Mouse (Mus musculus): ENCODE results near the gene Slc22a4. TPM values are rescaled to one million over a fixed set of nuclear protein-coding genes. Genes with fewer than 3 reads are reported as not detected.
"Not testable (repeated sequence)": the region's sequence is repeated elsewhere in the genome, so short reads cannot be mapped to it uniquely, and the experiment has no call there.

Gene Slc22a4
- polyA plus RNA-seq, 1 experiment from 2014 or later = 0.26 TPM

GRCm38 (mm10) chr11:54002761-54003717 lies 24.9 kb downstream of the Slc22a4 start:
- not testable (repeated sequence) for H3K9me3 ChIP-seq (ENCODE audit: control insufficient read depth, low read length); H3K4me1 ChIP-seq (ENCODE audit: control insufficient read depth in 2 of 2, insufficient read depth in 2 of 2, low read length in 2 of 2); H3K27ac ChIP-seq (replicated peaks in 1 of 2; ENCODE audit: control insufficient read depth in 1 of 2, insufficient read depth in 1 of 2, low read depth in 2 of 2, low read length in 2 of 2); H3K36me3 ChIP-seq (ENCODE audit: control insufficient read depth, insufficient read depth, low read length); H3K27me3 ChIP-seq (ENCODE audit: control insufficient read depth, insufficient read depth, low read length); H3K9ac ChIP-seq (ENCODE audit: low read length); H3K4me2 ChIP-seq (ENCODE audit: low read length); ATAC-seq (ENCODE audit: insufficient number of reproducible peaks, insufficient read depth, low FRiP score, low read depth); H3K4me3 ChIP-seq (ENCODE audit: control insufficient read depth in 1 of 2, insufficient read depth in 1 of 2, low read depth in 1 of 2, low read length in 2 of 2)
- WGBS = 41% methylated on average over 12 of the region's 12 CpGs

- H3K4me1 ChIP-seq (ENCODE audit: control insufficient read depth in 2 of 2, insufficient read depth in 2 of 2, low read length in 2 of 2) = peaks cover 0 to 7% of the 10 kb centered on the region in 2 experiments; a peak in 1 of 4 replicates
- H3K4me3 ChIP-seq (ENCODE audit: control insufficient read depth in 1 of 2, insufficient read depth in 1 of 2, low read depth in 1 of 2, low read length in 2 of 2) = no peak overlapping the region
- no peak overlapping the region for H3K27ac ChIP-seq (replicated peaks in 1 of 2; ENCODE audit: control insufficient read depth in 1 of 2, insufficient read depth in 1 of 2, low read depth in 2 of 2, low read length in 2 of 2)
- 6% methylated on average over 5 of the region's 5 CpGs for WGBS
- H3K27me3 ChIP-seq (ENCODE audit: control insufficient read depth, insufficient read depth, low read length) = no peaks in the 10 kb centered on the region
- no peak overlapping the region for H3K9ac ChIP-seq (ENCODE audit: low read length)
- H3K36me3 ChIP-seq (ENCODE audit: control insufficient read depth, insufficient read depth, low read length) = no peaks in the 10 kb centered on the region
- ATAC-seq (ENCODE audit: insufficient number of reproducible peaks, insufficient read depth, low FRiP score, low read depth) = no peak
- no peak overlapping the region for H3K4me2 ChIP-seq (ENCODE audit: low read length)
- no peaks in the 10 kb centered on the region for H3K9me3 ChIP-seq (ENCODE audit: control insufficient read depth, low read length)
Measured at GRCm38 (mm10) chr11:54002147-54002760, 25.6 kb downstream of the Slc22a4 start.

DNA sequence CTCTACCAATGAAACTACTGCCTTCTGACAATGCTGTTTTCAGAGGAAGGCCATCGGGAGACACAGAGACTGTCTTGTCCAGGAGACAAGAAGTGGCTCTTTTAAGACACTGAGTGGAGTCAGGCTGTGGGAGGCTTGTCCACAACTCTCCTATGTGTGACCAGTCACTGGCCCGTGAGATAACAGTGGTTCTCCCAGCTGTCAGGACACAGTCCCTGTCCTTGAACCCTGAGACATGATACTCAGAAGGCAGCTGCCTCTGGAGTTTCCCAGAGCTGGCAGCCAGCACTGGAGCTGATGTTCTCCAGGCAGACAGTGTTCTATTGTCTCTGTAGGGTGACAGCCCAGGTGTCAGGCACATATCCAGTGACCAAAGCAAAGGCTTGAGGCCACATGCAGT lies 30.2 kb downstream of the Slc22a4 start:
- no peaks in the 10 kb centered on the region for H3K27me3 ChIP-seq (ENCODE audit: control insufficient read depth, insufficient read depth, low read length)
- no peaks in the 10 kb centered on the region for H3K36me3 ChIP-seq (ENCODE audit: control insufficient read depth, insufficient read depth, low read length)
- ATAC-seq (ENCODE audit: insufficient number of reproducible peaks, insufficient read depth, low FRiP score, low read depth) = no peak
- H3K9ac ChIP-seq (ENCODE audit: low read length) = no peak overlapping the region
- 39% methylated on average over 2 of the region's 2 CpGs for WGBS
- H3K4me3 ChIP-seq (ENCODE audit: control insufficient read depth in 1 of 2, insufficient read depth in 1 of 2, low read depth in 1 of 2, low read length in 2 of 2) = no peak overlapping the region
- H3K4me1 ChIP-seq (ENCODE audit: control insufficient read depth in 2 of 2, insufficient read depth in 2 of 2, low read length in 2 of 2) = no peaks in the 10 kb centered on the region
- no peak overlapping the region for H3K4me2 ChIP-seq (ENCODE audit: low read length)
- no peaks in the 10 kb centered on the region for H3K9me3 ChIP-seq (ENCODE audit: control insufficient read depth, low read length)
- no peak overlapping the region for H3K27ac ChIP-seq (replicated peaks in 1 of 2; ENCODE audit: control insufficient read depth in 1 of 2, insufficient read depth in 1 of 2, low read depth in 2 of 2, low read length in 2 of 2)

GRCm38 (mm10) chr11:53992264-53992663 lies 35.6 kb downstream of the Slc22a4 start:
- Histone ChIP-seq H3K27ac (replicated peaks in 1 of 2; ENCODE audit: control insufficient read depth in 1 of 2, insufficient read depth in 1 of 2, low read depth in 2 of 2, low read length in 2 of 2) (no peak overlapping the region), H3K27me3 (ENCODE audit: control insufficient read depth, insufficient read depth, low read length) (no peaks in the 10 kb centered on the region), H3K9ac (ENCODE audit: low read length) (no peak overlapping the region), H3K4me2 (ENCODE audit: low read length) (no peak overlapping the region), H3K9me3 (ENCODE audit: control insufficient read depth, low read length) (no peaks in the 10 kb centered on the region), H3K36me3 (ENCODE audit: control insufficient read depth, insufficient read depth, low read length) (no peaks in the 10 kb centered on the region), H3K4me1 (ENCODE audit: control insufficient read depth in 2 of 2, insufficient read depth in 2 of 2, low read length in 2 of 2) (no peaks in the 10 kb centered on the region), H3K4me3 (ENCODE audit: control insufficient read depth in 1 of 2, insufficient read depth in 1 of 2, low read depth in 1 of 2, low read length in 2 of 2) (no peak overlapping the region)
- WGBS = 84% methylated on average over 4 of the region's 4 CpGs
- no peak for ATAC-seq (ENCODE audit: insufficient number of reproducible peaks, insufficient read depth, low FRiP score, low read depth)

- no peak overlapping the region for H3K27ac ChIP-seq (replicated peaks in 1 of 2; ENCODE audit: control insufficient read depth in 1 of 2, insufficient read depth in 1 of 2, low read depth in 2 of 2, low read length in 2 of 2)
- no peaks in the 10 kb centered on the region for H3K9me3 ChIP-seq (ENCODE audit: control insufficient read depth, low read length)
- H3K9ac ChIP-seq (ENCODE audit: low read length) = no peak overlapping the region
- no peaks in the 10 kb centered on the region for H3K36me3 ChIP-seq (ENCODE audit: control insufficient read depth, insufficient read depth, low read length)
- WGBS = 38% methylated on average over 1 of the region's 1 CpGs
- H3K27me3 ChIP-seq (ENCODE audit: control insufficient read depth, insufficient read depth, low read length) = no peaks in the 10 kb centered on the region
- no peak overlapping the region for H3K4me3 ChIP-seq (ENCODE audit: control insufficient read depth in 1 of 2, insufficient read depth in 1 of 2, low read depth in 1 of 2, low read length in 2 of 2)
- no peak for ATAC-seq (ENCODE audit: insufficient number of reproducible peaks, insufficient read depth, low FRiP score, low read depth)
- H3K4me1 ChIP-seq (ENCODE audit: control insufficient read depth in 2 of 2, insufficient read depth in 2 of 2, low read length in 2 of 2) = no peaks in the 10 kb centered on the region
- no peak overlapping the region for H3K4me2 ChIP-seq (ENCODE audit: low read length)
Measured at GRCm38 (mm10) chr11:53989232-53989631, 38.7 kb downstream of the Slc22a4 start.

DNA sequence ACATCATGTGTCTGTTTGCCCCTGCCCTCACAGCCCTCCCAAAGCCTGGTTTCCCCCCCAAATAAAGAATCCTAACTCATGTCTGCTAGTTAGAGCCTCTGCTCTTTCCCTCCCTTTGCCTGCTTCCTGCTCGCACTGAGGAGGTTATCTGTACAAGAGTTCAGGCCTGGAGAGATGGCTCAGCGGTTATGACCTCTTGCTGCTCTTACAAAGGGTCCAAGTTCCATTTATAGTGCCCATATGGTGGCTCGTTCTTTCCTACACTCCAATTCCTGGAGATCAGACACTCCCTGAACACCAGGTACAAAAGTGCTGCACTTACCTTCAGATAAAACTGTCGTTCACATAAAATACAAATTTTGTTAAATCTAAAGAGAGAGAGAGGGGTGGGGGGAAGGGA lies 39.8 kb downstream of the Slc22a4 start:
- no peak for ATAC-seq (ENCODE audit: insufficient number of reproducible peaks, insufficient read depth, low FRiP score, low read depth)
- Histone ChIP-seq H3K36me3 (ENCODE audit: control insufficient read depth, insufficient read depth, low read length) (no peaks in the 10 kb centered on the region), H3K4me2 (ENCODE audit: low read length) (no peak overlapping the region), H3K9me3 (ENCODE audit: control insufficient read depth, low read length) (no peaks in the 10 kb centered on the region), H3K4me1 (ENCODE audit: control insufficient read depth in 2 of 2, insufficient read depth in 2 of 2, low read length in 2 of 2) (no peaks in the 10 kb centered on the region), H3K4me3 (ENCODE audit: control insufficient read depth in 1 of 2, insufficient read depth in 1 of 2, low read depth in 1 of 2, low read length in 2 of 2) (no peak overlapping the region), H3K27me3 (ENCODE audit: control insufficient read depth, insufficient read depth, low read length) (no peaks in the 10 kb centered on the region), H3K9ac (ENCODE audit: low read length) (no peak overlapping the region), H3K27ac (replicated peaks in 1 of 2; ENCODE audit: control insufficient read depth in 1 of 2, insufficient read depth in 1 of 2, low read depth in 2 of 2, low read length in 2 of 2) (no peak overlapping the region)
- WGBS = 39% methylated on average over 4 of the region's 4 CpGs

- H3K36me3 ChIP-seq (ENCODE audit: control insufficient read depth, insufficient read depth, low read length) = no peaks in the 10 kb centered on the region
- H3K9ac ChIP-seq (ENCODE audit: low read length) = no peak overlapping the region
- ATAC-seq (ENCODE audit: insufficient number of reproducible peaks, insufficient read depth, low FRiP score, low read depth) = no peak
- H3K9me3 ChIP-seq (ENCODE audit: control insufficient read depth, low read length) = no peaks in the 10 kb centered on the region
- no peaks in the 10 kb centered on the region for H3K27me3 ChIP-seq (ENCODE audit: control insufficient read depth, insufficient read depth, low read length)
- H3K4me2 ChIP-seq (ENCODE audit: low read length) = no peak overlapping the region
- H3K4me1 ChIP-seq (ENCODE audit: control insufficient read depth in 2 of 2, insufficient read depth in 2 of 2, low read length in 2 of 2) = peaks cover 4 to 6% of the 10 kb centered on the region in 2 experiments; a peak in 2 of 4 replicates
- 86% methylated on average over 4 of the region's 4 CpGs for WGBS
- H3K27ac ChIP-seq (replicated peaks in 1 of 2; ENCODE audit: control insufficient read depth in 1 of 2, insufficient read depth in 1 of 2, low read depth in 2 of 2, low read length in 2 of 2) = no peak overlapping the region
- no peak overlapping the region for H3K4me3 ChIP-seq (ENCODE audit: control insufficient read depth in 1 of 2, insufficient read depth in 1 of 2, low read depth in 1 of 2, low read length in 2 of 2)
Measured at GRCm38 (mm10) chr11:53981396-53981795, 46.5 kb downstream of the Slc22a4 start.
